Mouse (Mus musculus): ENCODE data around the gene Alg3.

Alg3 gene

DNA sequence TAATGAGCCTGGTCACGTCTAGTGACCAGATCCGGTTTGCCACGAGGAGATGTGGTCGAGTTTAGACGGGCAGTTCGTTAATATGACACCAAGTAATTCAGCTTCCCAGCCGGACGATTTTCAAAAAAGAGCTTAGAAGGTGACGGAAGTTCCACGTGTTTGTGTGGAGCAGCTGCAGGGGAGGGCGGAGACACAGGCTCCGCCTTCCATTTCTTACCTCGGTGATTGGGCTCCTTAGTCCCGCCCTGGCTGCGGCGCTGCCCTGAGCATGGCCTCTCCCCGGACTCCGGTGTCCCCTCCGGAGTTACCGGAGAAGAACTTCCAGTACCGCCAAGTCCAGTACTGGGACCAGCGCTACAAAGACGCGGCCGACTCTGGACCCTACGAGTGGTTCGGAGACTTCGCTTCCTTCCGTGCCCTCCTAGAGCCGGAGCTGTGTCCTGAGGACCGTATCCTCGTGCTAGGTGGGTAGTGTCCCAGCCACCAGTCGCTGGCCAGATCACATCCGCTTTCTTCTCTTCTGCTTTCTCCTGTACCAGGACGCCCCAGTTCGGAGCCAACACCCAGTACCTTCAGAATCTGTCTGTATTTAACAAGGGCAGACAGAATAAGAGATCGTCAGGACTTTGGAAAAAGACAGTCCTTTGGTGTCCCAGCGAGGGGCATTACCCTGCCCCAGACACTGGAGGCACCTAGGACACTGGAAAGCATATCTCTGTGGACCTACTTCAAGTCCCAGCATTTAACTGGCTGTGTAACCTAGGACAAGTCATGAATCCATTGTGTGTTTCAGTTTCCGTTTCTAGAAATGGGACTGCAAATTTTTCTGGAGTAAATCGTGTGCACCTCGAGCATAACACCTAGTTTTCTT, at the start of gene Alg3, which contains the start of the genes Eef1akmt4 and Gm49333:
Alg3 (minus strand) TSS at position 379 of the 871 bp plus-strand sequence.
Eef1akmt4 (plus strand) TSS at position 237 of the 871 bp plus-strand sequence.
Gm49333 (plus strand) TSS at position 254 of the 871 bp plus-strand sequence.
- peak; percentile 96 for DNase-seq

DNA sequence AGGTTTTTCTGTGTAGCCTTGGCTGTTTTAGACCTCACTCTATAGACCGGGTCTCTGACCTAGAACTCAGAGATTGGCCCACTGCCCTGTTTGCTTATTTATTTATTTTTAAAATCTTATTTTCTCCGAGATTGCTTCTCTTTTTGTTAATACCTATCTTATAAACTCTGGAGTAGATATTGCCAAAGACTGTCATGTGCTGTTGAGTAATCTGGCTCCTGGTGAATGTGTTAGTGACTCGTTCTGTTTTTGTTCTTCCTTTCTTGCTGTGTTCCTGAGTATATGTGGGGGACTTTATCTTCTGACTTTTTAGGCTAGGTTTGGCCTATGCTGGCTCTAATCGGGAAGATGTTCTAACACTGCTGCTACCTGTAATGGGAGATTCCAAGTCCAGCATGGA, 46.1 kb upstream of the Alg3 start:
- no peak for DNase-seq

DNA sequence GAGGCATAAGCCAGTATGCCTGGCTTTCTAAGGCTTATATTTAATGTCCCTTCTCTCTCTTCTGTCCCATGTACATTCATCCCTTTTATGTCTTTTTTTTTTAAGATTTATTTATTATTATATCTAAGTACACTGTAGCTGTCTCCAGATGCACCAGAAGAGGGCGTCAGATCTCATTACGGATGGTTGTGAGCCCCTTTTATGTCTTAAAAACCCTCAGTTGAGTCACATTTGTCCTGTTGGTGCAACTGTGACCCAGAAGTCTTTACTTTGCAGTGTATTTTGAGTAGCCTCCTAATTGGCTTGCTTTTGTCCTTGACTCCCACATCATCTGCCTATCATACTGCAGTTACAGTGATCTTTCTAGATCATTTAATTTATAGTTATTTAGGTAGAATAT, 41.8 kb upstream of the Alg3 start:
- DNase-seq, result no peak

DNA sequence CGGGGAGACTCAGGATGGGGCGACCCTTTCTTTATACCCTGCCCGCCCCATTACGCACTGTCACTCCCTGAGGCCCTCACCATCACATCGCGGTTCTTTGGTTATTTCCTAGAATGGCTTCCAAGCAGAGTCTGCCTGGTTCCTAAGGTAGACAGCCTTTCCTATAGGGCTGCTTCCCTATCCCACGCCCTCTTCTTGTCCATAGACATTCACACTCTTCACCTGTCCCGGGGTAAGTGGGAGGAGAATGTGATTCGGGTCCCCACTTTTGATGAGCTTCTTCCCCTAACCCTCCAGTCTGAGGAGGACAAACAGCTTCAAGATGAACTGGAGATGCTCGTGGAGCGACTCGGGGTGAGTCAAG, 40.4 kb upstream of the Alg3 start:
- no peak for DNase-seq

DNA sequence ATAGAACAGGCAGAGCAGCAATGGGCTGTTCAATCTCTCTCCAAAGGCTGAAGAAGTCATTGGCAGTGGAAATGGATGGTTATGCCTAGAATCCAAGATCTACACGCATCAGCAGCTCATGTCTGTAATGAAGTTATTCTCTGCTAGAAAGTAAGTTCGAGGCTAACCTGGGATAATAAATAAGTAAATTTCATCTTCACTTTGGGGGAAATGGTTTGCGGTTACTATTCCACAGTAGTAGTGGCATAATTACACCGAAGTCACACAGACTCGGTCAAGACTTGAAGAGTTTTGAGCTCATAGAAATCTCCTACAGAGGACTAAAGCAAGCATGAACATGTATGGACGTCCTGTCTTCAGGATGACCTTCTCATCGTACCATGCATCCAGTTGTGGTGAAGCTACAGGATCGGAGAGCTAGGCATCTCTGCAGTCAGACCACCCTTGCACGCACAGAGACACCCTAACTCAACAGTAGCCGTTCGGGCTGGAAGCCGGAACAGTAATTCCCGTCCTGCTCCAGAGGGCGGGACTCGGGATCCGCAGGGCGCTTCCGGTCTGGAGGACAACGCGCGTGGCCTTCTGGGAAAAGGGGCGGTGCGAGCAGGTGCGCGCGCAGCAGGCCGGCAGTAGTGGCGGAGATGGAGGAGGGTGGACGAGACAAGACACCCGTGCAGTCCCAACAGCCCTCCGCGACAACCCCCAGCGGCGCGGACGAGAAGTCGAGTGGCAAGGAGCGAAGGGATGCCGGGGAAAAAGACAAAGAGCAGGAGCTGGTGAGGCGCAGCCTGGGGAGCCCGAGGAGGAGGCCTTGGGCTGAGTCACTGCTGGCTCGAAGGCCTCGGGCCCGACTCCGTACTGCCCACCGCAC, 39.8 kb upstream of the Alg3 start, which contains the start of gene Psmd2:
Psmd2 (plus strand) TSS at position 577 of the 871 bp plus-strand sequence.
- DNase-seq, result peak; percentile 97

DNA sequence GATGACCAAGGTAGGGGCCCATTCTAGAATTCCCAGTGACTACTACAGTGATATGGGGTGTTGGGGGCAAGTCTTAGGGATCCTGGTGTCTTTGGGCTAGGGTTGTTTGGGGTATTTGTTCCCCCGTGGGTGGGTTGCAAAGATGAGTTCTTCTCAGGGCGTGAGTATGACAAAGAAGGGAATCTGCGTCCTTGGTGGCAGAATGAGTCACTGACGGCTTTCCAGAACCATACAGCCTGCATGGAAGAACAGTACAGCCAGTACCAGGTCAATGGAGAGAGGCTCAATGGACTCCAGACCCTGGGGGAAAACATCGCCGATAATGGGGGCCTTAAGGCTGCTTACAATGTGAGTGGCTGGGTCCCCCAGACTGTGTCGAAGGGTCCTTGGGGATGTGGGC, 32.4 kb upstream of the Alg3 start:
- DNase-seq, result no peak

DNA sequence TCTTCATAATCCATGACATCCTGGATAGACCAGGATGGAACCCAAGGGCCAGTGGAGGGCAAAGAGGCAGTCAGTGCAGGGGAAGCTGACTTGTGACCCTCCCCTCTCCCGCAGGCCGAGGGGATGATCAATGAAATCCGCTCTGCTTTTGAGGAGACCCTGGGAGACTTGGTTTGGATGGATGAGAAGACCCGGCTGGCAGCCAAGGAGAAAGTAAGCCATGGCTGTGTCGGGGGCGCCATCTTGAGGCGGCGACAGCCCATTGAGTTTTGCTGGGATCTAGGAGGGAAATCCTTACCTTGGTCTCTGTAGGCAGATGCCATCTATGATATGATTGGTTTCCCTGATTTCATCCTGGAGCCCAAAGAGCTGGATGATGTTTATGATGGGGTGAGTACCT, 30.6 kb upstream of the Alg3 start:
- DNase-seq, result peak; percentile 80

DNA sequence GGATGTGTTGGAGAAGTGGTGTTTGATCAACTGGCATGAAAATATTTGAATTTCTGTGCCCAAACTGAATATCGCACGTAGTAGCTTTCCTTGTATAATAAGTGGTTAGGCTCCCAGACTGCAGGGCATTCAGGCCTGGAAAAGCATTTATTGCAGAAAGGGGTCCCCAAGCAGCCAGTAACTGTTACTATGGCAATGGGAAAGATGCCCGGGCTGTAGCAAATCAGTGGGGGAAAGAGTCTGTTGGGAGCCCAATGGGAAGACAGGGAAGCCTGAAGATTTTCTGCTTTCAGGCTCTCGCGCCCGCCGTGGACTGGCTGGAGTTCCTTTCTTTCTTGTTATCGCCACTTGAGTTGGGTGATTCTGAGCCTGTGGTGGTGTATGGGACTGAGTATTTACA, 26.8 kb upstream of the Alg3 start:
- no peak for DNase-seq

DNA sequence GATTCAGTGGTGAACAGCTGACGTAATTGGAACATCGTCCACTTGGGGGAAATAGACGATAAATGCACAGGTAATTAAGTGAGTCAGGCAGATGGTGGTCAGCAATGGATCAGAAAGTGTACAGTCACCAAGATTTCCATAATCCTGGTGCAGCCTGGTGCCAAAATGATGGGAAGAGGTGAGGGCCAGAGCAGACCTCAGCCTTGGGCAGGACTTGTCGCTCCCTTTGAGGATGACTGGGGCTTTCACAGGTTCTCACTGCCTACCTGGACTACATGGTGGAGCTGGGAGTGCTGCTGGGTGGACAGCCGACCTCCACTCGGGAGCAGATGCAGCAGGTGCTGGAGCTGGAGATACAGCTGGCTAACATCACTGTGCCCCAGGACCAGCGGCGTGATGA, 25.9 kb upstream of the Alg3 start:
- no peak for DNase-seq

DNA sequence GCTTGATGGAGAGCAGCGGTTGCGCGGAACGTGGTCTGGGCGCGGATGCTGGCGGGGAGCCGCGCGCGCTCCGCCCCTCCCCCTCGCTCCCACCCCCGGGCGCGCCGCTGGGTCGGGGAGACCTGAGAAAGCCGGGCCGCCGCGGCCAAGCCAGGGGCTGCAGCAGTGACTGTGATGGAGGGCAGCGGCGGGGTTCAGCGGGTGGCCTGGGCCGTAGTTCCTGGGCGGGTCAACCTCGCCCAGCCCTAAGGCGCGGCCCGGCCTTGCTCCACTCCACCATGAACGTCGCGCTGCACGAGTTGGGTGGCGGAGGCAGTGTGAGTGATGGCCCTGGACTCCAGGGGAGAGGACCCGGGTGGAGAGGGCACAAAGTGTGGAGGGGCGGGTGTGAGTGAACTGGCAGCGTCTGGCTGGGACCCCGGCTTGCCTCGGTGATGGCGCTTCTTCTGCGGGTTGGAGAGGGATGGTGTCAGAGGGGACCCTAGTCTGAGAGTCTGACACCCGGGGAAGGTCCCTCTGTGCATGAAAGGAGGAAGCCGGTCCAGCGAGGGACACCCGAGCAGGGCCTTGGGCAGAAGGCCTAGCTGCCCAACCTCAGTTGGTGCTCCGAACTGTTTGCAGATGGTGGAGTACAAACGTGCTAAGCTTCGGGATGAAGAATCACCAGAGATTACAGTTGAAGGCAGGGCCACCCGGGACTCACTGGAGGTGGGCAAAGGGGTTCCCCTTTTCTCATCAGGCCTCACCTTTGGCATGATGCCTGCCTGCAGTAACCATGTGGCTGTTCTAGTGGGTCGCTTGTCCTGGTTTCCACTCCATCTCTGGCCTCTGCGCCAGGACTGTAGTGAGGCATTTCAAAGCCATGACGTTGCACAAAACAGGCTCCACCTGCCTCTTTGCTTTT, 18.4 kb upstream of the Alg3 start, which contains the start of gene Ece2:
Ece2 (plus strand) TSS at position 98 of the 904 bp plus-strand sequence.
- DNase-seq, result peak; percentile 67

DNA sequence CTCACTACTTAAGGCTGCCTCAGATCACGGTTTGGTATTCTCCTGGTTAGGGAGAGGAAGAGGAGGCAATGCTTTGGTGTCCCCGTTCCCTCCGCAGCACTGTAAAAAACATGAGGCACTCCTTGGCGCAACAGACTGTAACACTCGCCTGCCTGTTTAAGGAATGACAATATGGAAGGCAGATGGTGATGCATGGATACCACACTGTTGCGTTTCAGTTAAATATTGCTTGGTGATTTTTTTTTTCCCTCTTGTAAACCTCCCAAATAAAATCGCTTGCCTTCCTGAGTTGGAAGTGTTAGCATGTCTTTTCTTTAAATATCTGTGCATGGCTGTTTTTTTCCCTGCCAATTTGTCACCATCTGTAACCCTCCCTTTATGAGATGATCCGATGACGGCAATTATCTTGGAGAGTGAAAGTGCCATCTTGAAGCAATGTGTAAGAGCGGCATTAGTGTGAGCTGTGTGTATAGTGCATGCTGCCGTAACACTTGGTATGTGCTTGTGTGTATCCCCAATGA, 17.4 kb upstream of the Alg3 start:
- no peak for DNase-seq

DNA sequence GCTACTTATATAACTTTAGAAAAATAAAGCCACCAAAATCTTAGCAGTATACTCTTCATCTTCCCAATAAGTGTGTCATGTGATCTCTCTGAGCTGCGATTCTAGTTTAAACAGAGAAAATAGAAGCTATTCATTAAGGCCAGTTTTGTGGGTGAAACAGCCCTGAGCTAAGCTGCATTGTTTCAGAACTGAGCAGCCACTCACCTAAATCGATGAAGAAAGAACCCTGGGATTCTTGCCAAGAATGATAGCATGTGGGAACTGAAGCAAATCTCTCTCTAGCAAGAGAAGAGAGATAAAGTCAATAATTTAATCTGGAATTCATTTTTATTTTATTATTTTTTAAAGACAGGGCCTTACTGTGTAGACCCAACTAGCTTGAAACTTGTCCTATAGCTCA, 11.7 kb upstream of the Alg3 start:
- DNase-seq, result no peak

DNA sequence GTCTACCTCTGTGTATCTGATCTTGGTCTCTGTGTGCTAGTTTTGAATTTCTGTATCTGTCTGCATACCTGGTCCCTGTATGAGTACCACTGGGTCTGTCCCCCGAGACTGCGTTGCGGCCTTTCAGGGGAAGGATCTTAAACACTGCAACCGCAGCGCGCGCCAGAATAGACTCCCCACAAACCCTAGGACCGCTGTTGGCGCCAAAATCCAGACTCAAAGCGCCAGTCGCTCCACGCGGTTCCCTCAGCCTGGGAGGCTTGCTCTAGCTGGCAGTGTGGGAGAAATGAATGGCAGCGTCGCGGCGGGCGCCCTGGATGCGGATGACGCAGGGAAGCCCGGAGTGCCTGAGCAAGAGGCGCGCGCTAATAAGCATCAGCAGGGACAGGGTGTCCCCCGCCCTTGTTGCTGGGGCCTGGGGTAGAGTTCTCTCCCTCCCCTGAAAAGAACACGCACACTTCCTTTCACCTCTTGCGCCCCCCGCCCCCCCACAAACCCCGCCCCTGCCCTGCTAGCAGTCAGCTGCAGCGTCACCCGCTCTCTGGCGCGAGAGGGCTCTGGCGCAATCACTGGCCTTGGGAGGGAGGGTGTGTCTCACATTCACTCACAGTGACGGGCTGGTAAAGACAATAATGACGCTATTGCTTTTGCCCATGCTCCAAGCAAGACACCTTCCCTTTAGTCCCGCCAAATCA, 10.6 kb upstream of the Alg3 start:
- peak; percentile 82 for DNase-seq

DNA sequence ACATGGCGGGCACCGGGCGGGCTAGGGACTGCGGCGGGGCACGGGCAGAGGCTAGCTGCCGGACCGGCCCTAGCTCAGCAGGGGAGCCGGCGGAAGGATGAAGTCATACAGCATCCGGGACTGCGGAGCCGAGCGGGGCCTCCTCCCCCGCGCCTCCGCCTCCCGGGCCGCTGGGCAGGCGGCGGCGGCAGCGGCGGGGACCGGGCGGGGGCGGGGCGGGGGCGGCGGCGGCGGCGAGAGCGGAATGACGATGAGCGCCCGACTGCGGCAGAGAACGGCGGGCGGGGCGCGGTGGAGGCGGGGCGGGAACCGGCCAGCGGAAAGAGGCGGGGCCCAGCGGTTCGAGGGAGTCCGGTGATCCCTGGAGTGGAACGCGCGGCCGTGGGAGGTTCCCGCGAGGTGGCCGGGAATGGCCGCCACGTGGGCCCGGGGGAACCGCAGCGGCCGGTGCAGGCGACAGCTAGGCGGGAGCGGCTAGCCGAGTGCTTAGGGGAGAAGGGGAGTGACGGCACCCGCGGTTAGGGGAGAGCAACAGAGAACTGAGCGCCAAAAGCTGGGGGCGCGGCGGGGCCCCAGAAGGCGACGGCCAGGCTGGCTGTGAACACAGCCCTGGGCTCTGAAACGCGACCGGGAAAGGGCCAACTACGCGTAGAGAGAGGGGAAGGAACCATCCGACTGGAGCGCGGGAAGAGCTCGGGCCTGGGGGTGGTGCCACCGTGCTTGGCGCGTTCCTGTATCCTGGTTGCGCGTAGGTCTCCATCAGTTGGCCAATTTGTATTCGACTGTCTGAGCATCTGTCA, 9.9 kb upstream of the Alg3 start, which contains the start of gene Camk2n2:
Camk2n2 (minus strand) TSS at position 97 of the 800 bp plus-strand sequence.
- DNase-seq, result peak; percentile 77

DNA sequence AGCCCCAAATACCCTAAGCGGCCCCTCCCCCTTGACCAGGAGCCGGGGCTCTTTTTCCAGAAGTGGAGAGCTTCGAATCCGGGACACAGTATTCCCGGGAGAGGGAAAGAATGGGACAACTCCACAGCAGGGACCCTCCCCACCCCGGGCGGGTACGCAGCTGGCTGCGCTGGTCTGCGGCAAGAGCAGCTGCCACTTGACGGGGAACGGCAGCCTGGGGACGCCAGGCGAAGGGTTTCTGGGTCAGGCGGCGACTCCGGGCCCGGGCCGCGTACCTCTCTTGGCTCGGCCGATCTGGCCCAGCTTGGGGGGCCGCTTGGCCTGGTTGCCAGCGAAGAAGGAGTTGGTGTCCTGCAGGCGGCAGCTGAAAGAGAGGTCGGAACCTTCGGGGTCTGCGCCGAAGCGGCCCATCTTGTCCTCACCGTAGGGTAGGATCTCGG, 9.2 kb upstream of the Alg3 start:
- DNase-seq, result no peak

DNA sequence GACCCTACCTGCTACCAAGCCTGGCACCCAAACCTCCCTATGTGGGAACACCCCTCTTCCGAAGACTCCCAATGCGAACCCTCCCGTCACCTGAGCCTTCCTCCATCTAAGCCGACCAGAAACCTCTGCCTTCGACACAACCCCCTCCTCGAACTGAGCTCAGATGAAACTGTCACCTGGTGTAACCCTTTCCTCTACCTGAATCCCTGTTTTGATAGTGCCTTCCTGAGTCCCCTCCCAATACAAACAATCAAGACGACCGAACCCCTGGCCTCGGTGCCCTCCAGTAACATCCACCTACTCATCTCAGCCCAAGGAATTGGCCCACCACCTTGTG, 8.8 kb upstream of the Alg3 start:
- no peak for DNase-seq

DNA sequence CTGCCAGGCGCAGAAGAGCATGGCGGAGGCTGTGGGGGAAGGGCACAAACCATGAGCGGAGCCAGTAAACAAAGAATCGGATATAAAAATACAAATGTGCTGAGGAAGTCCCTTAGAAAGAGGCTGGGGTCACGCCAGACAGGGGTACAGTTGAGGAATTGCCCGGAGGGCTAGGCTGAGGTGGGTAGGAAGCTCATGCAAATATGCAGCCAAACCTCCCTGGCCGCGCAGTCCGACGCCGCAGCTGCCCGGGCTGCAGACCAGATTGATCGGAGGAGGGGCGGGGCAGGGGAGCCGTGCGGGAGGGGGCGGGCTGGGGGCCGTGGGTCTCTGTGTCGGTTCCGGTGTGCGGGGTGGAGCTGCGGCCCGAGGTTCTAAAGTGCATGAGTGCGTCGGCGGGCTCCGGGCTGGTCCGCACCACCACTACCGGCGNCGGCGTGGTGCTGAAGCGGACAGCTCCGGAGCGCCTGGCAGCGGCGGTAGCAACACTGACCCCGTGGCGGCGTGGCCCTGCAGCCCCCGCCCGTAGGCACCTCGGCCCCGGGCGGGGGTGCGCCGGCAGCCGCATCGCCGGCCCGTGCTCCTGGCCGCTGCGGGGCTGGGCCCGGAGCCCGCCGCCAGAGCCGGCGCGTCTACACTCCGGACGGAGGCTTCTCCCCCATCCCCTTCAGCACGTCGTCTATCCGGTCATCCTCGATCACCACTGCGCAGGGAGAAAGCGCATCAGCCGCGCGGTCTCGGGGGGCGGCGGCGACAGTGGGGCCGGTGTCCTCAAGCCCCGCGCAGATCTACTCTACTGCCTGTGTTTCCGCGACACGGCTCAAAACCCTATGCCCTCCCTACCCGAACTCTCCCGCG, 8.2 kb upstream of the Alg3 start:
- peak; percentile 77 for DNase-seq

DNA sequence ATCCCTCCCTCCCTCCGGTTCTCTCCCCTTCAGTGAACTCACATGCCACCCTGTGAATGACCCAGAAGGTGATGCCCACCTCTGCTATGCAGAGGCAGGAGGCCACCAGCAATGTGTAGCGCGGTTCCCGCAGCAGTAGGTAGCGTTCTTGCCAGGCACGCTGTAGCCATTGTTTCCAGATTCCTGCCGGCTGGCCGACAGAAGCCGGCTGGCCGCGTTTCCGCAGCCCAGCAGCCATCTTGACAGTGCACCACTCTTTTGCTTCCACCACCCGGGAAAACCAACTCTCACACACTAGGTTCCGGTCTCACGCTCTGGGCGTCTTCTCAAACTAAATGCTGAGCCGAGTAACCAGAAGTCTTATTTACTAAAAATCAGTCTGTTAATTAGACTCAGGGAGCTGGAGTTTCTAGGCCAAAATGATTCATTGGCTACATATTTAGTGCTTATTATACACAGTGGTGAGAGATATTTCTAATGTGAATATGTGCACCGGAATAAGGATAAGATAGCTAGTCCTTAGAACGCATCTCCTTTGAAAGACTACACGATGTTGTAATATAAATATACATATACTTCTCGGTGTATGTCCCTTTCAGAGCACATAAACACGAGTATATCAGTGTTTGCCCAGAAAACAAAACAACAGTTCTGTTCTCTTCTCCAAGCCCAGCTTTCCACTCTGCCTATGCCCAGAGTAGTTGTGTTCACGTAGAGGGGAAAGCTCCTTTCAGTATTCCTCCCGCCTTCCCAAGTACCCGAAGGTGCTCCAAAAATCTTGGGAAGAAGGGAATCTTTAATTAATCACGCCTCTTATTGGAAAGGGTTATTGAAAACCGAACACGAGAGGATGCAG, 806 bp downstream of the Alg3 start:
- DNase-seq, result peak; percentile 90

DNA sequence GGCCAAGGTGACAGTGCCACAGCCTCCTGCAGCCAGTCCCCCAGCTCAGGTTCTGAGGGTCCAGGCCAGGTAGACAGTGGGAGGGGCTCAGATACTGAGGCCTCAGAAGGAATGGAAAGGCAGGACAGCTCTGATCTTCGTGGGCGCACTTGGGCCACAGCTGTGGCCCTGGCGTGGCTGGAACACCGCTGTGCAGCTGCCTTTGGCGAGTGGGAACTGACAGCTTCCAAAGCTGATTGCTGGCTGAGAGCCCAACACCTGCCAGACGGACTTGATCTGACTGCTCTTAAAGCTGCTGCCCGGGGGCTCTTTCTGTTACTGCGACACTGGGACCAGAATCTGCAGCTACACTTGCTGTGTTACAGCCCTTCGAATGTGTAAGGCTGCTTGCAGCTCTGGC, 6.8 kb downstream of the Alg3 start:
- DNase-seq, result no peak

Measured in embryo, embryonic 11 days (tissue).